Mouse (Mus musculus): ENCODE measurements around the gene Trmt112. TPM values are rescaled to one million over a fixed set of nuclear protein-coding genes. Genes with fewer than 3 reads are reported as not detected.
"Not testable (repeated sequence)": the region's sequence is repeated elsewhere in the genome, so short reads cannot be mapped to it uniquely, and the experiment has no call there.

Gene Trmt112
- polyA plus RNA-seq, 1 experiment from 2014 or later = 118 TPM

- ATAC-seq (ENCODE audit: low FRiP score) (no peak), DNase-seq (ENCODE audit: low spot score) (no peak)
- H3K9ac ChIP-seq = no peak overlapping the region
- no peaks in the 10 kb centered on the region for H3K27me3 ChIP-seq (ENCODE audit: control insufficient read depth, insufficient read depth, low read length)
- H3K27ac ChIP-seq = no peak overlapping the region
- peaks cover 38% of the 10 kb centered on the region for H3K36me3 ChIP-seq (replicated peaks; ENCODE audit: control insufficient read depth, insufficient read depth)
- peaks cover 21% of the 10 kb centered on the region for H3K4me1 ChIP-seq (replicated peaks; ENCODE audit: control insufficient read depth, insufficient read depth, low read length)
- WGBS = 90% methylated on average over 3 of the region's 3 CpGs
- no peaks in the 10 kb centered on the region for H3K9me3 ChIP-seq (ENCODE audit: control insufficient read depth, low read length)
- no peak overlapping the region for H3K4me3 ChIP-seq (replicated peaks; ENCODE audit: low read length)
- H3K4me2 ChIP-seq (replicated peaks) = no peak overlapping the region
Measured at GRCm38 (mm10) chr19:6906199-6906598, 3.3 kb upstream of the Trmt112 start.

- ATAC-seq (ENCODE audit: low FRiP score) (no peak), DNase-seq (ENCODE audit: low spot score) (no peak)
- WGBS = 91% methylated on average over 8 of the region's 8 CpGs
- peaks cover 47% of the 10 kb centered on the region for H3K36me3 ChIP-seq (replicated peaks; ENCODE audit: control insufficient read depth, insufficient read depth)
- no peaks in the 10 kb centered on the region for H3K9me3 ChIP-seq (ENCODE audit: control insufficient read depth, low read length)
- no peak overlapping the region for H3K27ac ChIP-seq
- peaks cover 27% of the 10 kb centered on the region for H3K4me1 ChIP-seq (replicated peaks; ENCODE audit: control insufficient read depth, insufficient read depth, low read length)
- H3K27me3 ChIP-seq (ENCODE audit: control insufficient read depth, insufficient read depth, low read length) = no peaks in the 10 kb centered on the region
- H3K4me2 ChIP-seq (replicated peaks) = no peak overlapping the region
- H3K9ac ChIP-seq = no peak overlapping the region
- no peak overlapping the region for H3K4me3 ChIP-seq (replicated peaks; ENCODE audit: low read length)
Measured at GRCm38 (mm10) chr19:6907094-6907493, 2.4 kb upstream of the Trmt112 start.

- no peak for ATAC-seq (ENCODE audit: low FRiP score)
- H3K36me3 ChIP-seq (replicated peaks; ENCODE audit: control insufficient read depth, insufficient read depth) = peaks cover 55% of the 10 kb centered on the region
- no peak for DNase-seq (ENCODE audit: low spot score)
Measured at GRCm38 (mm10) chr19:6907811-6908540, 1.5 kb upstream of the Trmt112 start.

GRCm38 (mm10) chr19:6909021-6909420, 477 bp upstream of the Trmt112 start:
- no peak for ATAC-seq (ENCODE audit: low FRiP score)

More at GRCm38 (mm10) chr19:6907811-6908540, 1.5 kb upstream of the Trmt112 start:
- WGBS = 89% methylated on average over 7 of the region's 7 CpGs
- H3K27me3 ChIP-seq (ENCODE audit: control insufficient read depth, insufficient read depth, low read length) = no peaks in the 10 kb centered on the region
- H3K27ac ChIP-seq = no peak overlapping the region
- peak overlapping the region; percentile 71 for H3K4me3 ChIP-seq (replicated peaks; ENCODE audit: low read length)
- H3K4me2 ChIP-seq (replicated peaks) = peak overlapping the region; percentile 94
- H3K9ac ChIP-seq = peak overlapping the region; percentile 83; the same call in 1 of the 2 replicates
- peaks cover 27% of the 10 kb centered on the region for H3K4me1 ChIP-seq (replicated peaks; ENCODE audit: control insufficient read depth, insufficient read depth, low read length)
- no peaks in the 10 kb centered on the region for H3K9me3 ChIP-seq (ENCODE audit: control insufficient read depth, low read length)

GRCm38 (mm10) chr19:6910306-6910705, 808 bp downstream of the Trmt112 start:
- Histone ChIP-seq H3K4me2 (replicated peaks) (peak overlapping the region; percentile 94), H3K4me3 (replicated peaks; ENCODE audit: low read length) (peak overlapping the region; percentile 71), H3K4me1 (replicated peaks; ENCODE audit: control insufficient read depth, insufficient read depth, low read length) (peaks cover 27% of the 10 kb centered on the region), H3K27ac (peak overlapping the region; percentile 97), H3K9ac (peak overlapping the region; percentile 83), H3K36me3 (replicated peaks; ENCODE audit: control insufficient read depth, insufficient read depth) (peaks cover 55% of the 10 kb centered on the region)
- H3K9me3 ChIP-seq (ENCODE audit: control insufficient read depth, low read length); ATAC-seq (ENCODE audit: low FRiP score); H3K27me3 ChIP-seq (ENCODE audit: control insufficient read depth, insufficient read depth, low read length); DNase-seq (ENCODE audit: low spot score): not testable (repeated sequence)
- WGBS = under 1% methylated on average over 28 of the region's 30 CpGs

More at GRCm38 (mm10) chr19:6909021-6909420, 477 bp upstream of the Trmt112 start:
- Histone ChIP-seq H3K4me1 (replicated peaks; ENCODE audit: control insufficient read depth, insufficient read depth, low read length) (peaks cover 27% of the 10 kb centered on the region), H3K9ac (peak overlapping the region; percentile 83), H3K36me3 (replicated peaks; ENCODE audit: control insufficient read depth, insufficient read depth) (peaks cover 65% of the 10 kb centered on the region), H3K4me2 (replicated peaks) (peak overlapping the region; percentile 94), H3K9me3 (ENCODE audit: control insufficient read depth, low read length) (no peaks in the 10 kb centered on the region), H3K27me3 (ENCODE audit: control insufficient read depth, insufficient read depth, low read length) (no peaks in the 10 kb centered on the region), H3K4me3 (replicated peaks; ENCODE audit: low read length) (peak overlapping the region; percentile 71), H3K27ac (peak overlapping the region; percentile 97)
- 9% methylated on average over 11 of the region's 11 CpGs for WGBS
- DNase-seq (ENCODE audit: low spot score) = no peak

GRCm38 (mm10) chr19:6911101-6912074, 1.9 kb downstream of the Trmt112 start:
- ATAC-seq (ENCODE audit: low FRiP score) (no peak), DNase-seq (ENCODE audit: low spot score) (no peak)
- no peaks in the 10 kb centered on the region for H3K9me3 ChIP-seq (ENCODE audit: control insufficient read depth, low read length)
- peaks cover 27% of the 10 kb centered on the region for H3K4me1 ChIP-seq (replicated peaks; ENCODE audit: control insufficient read depth, insufficient read depth, low read length)
- no peak overlapping the region for H3K27ac ChIP-seq
- WGBS = 86% methylated on average over 19 of the region's 19 CpGs
- no peaks in the 10 kb centered on the region for H3K27me3 ChIP-seq (ENCODE audit: control insufficient read depth, insufficient read depth, low read length)
- H3K4me2 ChIP-seq (replicated peaks) = peak overlapping the region; percentile 94
- H3K9ac ChIP-seq = no peak overlapping the region
- H3K36me3 ChIP-seq (replicated peaks; ENCODE audit: control insufficient read depth, insufficient read depth) = peaks cover 45% of the 10 kb centered on the region
- H3K4me3 ChIP-seq (replicated peaks; ENCODE audit: low read length) = no peak overlapping the region

- WGBS = 96% methylated on average over 15 of the region's 15 CpGs
Measured at GRCm38 (mm10) chr19:6912205-6912970, 2.9 kb downstream of the Trmt112 start.

GRCm38 (mm10) chr19:6913036-6913435, 3.5 kb downstream of the Trmt112 start:
- Histone ChIP-seq H3K9me3 (ENCODE audit: control insufficient read depth, low read length) (no peaks in the 10 kb centered on the region), H3K4me3 (replicated peaks; ENCODE audit: low read length) (no peak overlapping the region), H3K27me3 (ENCODE audit: control insufficient read depth, insufficient read depth, low read length) (no peaks in the 10 kb centered on the region), H3K4me1 (replicated peaks; ENCODE audit: control insufficient read depth, insufficient read depth, low read length) (peaks cover 19% of the 10 kb centered on the region), H3K27ac (no peak overlapping the region), H3K4me2 (replicated peaks) (no peak overlapping the region), H3K36me3 (replicated peaks; ENCODE audit: control insufficient read depth, insufficient read depth) (peaks cover 34% of the 10 kb centered on the region), H3K9ac (no peak overlapping the region)
- 89% methylated on average over 6 of the region's 6 CpGs for WGBS
- ATAC-seq (ENCODE audit: low FRiP score) (no peak), DNase-seq (ENCODE audit: low spot score) (no peak)

More at GRCm38 (mm10) chr19:6912205-6912970, 2.9 kb downstream of the Trmt112 start:
- no peak overlapping the region for H3K9ac ChIP-seq
- H3K4me1 ChIP-seq (replicated peaks; ENCODE audit: control insufficient read depth, insufficient read depth, low read length) = peaks cover 25% of the 10 kb centered on the region
- DNase-seq (ENCODE audit: low spot score) (no peak), ATAC-seq (ENCODE audit: low FRiP score) (no peak)
- H3K9me3 ChIP-seq (ENCODE audit: control insufficient read depth, low read length) = no peaks in the 10 kb centered on the region
- H3K27me3 ChIP-seq (ENCODE audit: control insufficient read depth, insufficient read depth, low read length) = no peaks in the 10 kb centered on the region
- no peak overlapping the region for H3K4me2 ChIP-seq (replicated peaks)
- no peak overlapping the region for H3K4me3 ChIP-seq (replicated peaks; ENCODE audit: low read length)
- H3K36me3 ChIP-seq (replicated peaks; ENCODE audit: control insufficient read depth, insufficient read depth) = peaks cover 35% of the 10 kb centered on the region
- no peak overlapping the region for H3K27ac ChIP-seq

Measured in hindbrain, embryonic 14.5 days (tissue).